Mouse (Mus musculus): Measurements from ENCODE around the gene Duoxa1.
"Not testable (repeated sequence)": the region's sequence is repeated elsewhere in the genome, so short reads cannot be mapped to it uniquely, and the experiment has no call there.

DNA sequence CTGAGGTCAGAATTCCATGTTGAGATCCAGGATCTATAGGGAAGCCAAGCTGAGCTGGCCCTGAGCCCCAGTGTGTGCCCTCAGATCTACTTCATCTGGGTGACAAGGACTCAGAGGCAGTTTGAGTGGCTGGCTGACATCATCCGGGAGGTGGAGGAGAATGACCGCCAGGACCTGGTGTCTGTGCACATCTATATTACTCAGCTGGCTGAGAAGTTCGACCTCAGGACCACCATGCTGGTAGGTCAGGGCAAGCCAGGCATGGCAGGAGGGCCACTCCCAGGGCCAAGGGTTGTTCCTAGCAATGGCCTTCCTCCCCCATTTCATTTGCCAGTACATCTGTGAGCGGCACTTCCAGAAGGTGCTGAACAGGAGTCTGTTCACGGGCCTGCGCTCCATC, 32.6 kb upstream of the Duoxa1 start:
- TF ChIP-seq EP300, CTCF (IDR thresholded peaks at IDR 0.05): not testable (repeated sequence)
